Mouse (Mus musculus) hindbrain, embryonic 15.5 days (tissue): ENCODE data around the gene Cacul1. TPM values are rescaled to one million over a fixed set of nuclear protein-coding genes. Genes with fewer than 3 reads are reported as not detected.

Experiments used
- microRNA-seq: library from miRNA; unstranded; fragments of <30 nt; microRNA quantifications from one replicate; pipeline ENCODE4, GENCODE M21; 2016
- polyA plus RNA-seq: library from polyadenylated mRNA; unstranded; fragments of >200 nt; fragmentation: Nextera tagmentation; extraction: Ambion mirVana; gene quantifications from 2 replicates; pipeline ENCODE4 v1.2.1, GENCODE M21; 2015

Cacul1 gene
- polyA plus RNA-seq, 1 experiment from 2014 or later: 23.8 TPM

Small RNAs within 50 kb of the gene (microRNA-seq; reads per million reads assigned to microRNA genes)
- gene Gm25238: not detected

Other genes with a start within 250 kb of the Cacul1 start
- gene Prlhr, start 112.7 kb downstream of the Cacul1 start, polyA plus RNA-seq: 0.33 and 0.49 TPM in 2 replicates
- gene Nanos1, start 175.0 kb upstream of the Cacul1 start, polyA plus RNA-seq: 19.4 and 19.7 TPM in 2 replicates
- gene Eif3a, start 209.6 kb upstream of the Cacul1 start, polyA plus RNA-seq: 101 and 107 TPM in 2 replicates
- 41.2 and 42.9 TPM in 2 replicates for gene Fam45a, start 230.6 kb upstream of the Cacul1 start, polyA plus RNA-seq